Mouse (Mus musculus) retina, postnatal 7 days (tissue): ENCODE measurements around the gene Pheta1.
A peak's percentile ranks its signal among the peaks of the same experiment; 100 is the strongest.

Experiments used
- DNase-seq: peaks from one replicate; pipeline ENCODE4 v3.0.0-alpha.2; 2012; ENCODE audit warnings: low read depth, low spot score

Gene Pheta1

DNA sequence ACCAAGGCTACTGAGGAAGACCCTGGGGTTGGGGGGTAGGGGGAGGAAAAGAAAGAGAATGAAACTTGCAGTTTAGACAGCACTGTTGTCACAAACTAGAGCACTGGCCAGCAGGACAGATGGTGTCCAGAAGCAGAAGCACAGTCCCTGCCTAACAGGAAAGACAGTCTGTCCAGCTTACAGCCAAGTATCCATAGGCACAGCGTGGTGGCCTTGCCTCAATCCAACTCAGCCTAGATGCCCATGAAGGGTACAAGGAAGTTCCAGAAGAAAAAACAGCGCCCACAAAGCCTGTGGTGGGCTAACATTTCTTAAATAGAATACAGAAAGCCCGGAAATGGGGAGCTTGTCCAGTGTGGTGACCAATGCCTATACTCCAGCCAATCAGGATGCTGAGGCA is 23.2 kb upstream of the Pheta1 start:
- DNase-seq: no peak

DNA sequence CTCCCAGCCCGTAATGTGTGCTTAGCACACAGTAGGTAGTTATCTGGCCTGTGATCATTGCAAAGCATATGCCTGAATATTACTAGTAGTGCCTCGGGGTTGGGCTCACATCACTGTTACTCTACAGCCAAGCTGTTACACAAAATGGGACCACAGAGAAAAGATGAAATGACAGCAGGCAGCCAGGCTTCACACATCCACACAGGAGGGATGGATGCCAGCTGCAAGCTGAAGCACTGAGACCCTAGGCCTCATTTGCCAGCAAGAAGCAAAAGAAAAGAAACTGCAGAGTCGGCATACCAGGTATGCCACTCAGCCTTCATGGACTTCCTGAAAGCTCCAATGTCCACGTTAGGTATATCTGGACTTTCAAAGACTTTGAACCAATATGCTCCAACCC is 20.9 kb upstream of the Pheta1 start:
- DNase-seq: no peak

DNA sequence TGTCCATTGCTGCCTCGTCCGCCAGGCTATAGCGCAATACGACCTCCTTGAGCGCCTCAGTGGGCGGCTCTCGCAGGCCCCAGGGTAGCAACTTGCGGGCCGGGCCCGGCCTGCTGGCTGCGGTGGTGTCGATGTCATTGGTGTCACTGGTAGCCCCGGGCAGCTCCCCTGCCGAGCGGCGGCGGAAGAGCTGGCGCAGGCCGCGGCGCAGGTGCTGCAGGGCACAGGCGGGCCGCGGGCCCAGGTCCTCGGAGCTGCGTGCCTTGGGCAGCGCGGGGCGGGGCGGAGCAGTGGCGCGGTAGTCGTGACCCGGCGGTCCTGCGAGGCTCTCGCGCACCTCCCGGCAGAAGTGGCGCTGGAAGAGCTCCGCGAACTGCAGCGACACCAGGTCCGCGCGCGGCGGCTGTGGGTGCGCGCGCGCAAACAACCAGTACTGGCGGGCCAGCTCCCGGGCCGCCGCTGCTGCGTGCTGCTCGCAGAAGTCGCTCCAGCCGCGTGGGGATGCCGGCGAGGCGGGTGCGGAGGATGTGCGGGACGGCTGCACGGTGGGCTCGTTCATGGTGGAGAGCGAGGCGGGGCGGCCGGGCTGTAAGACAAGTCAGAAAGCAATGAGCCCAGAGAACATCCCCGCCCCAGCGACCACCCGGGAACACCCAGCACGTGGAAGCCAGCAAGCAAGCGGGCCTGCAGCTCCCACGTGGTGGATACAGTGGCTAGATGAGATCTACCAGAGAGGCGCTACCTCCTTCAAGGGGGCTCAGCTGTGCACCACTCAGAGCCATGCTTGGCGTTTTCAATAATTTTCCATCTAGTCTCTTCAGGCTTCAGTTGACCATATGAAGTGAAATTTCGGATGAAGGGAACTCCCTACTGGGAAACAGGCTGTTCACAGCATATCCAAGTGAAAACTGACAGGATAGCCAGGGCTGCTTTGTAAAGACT is 20.0 kb upstream of the Pheta1 start:
- peak; percentile 45 for DNase-seq

DNA sequence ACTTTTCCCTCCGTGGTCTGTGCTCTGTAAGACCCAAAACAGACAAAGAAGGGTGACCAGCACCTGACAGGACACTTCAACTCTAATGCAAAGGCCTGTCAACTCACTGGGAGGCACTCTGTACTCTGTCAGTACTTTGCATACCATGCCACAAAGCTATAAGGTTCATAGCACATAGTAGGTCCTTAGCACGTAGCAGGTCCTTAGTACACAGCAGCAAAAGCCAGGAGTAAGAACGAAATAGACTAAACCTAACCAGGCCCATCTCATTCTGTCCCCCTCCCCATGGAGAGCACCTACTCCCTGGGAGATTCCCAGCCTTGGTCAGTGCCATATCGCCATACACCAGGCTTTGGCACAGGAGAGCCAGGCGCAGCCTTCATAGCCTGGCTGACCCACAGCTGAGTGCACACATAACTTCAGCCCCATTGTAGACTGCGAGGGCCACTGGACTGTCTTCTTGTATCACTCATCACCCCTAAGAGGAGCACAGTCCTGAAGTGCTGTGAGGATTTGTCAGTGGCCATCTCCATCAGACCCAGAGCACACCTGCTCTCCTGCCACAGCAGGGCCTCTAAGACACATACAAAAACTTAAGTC is 17.7 kb upstream of the Pheta1 start:
- DNase-seq: no peak

DNA sequence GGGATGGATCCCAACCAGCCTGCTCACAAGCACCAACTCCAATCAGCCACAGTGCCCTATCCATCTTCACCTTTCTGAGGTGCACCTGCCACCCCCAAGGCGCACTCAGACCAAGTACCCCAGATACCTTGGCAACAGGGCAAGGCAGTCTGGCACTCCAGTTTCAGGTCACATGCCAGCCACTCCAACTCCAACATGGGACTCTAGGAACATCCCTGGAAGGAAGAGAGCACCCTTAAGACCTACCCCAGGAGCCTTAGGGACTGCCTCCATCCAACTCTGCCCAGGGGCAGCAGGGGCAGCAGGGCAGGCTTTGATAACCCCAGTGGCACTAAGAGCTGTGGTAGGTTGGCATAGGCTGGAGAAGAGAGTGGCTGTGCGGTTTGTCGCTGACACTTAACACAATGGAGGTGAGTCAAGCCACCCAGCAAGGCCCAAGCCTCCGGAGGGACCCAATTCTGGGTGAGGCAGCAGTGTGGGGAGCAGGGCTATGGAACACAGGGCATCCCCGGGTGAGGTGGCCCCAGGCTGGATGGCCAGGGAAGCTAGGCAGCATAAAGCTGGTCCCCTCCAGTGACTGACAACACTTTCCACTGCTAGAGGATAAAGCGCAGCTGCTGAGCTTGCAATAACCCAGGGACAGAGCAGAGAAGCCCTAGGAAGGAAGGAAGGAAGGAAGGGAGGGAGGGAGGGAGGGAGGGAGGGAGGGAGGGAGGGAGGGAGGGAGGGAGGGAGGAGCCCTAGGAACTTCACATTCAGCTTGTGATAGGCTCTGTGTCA is 16.2 kb upstream of the Pheta1 start:
- no peak for DNase-seq

DNA sequence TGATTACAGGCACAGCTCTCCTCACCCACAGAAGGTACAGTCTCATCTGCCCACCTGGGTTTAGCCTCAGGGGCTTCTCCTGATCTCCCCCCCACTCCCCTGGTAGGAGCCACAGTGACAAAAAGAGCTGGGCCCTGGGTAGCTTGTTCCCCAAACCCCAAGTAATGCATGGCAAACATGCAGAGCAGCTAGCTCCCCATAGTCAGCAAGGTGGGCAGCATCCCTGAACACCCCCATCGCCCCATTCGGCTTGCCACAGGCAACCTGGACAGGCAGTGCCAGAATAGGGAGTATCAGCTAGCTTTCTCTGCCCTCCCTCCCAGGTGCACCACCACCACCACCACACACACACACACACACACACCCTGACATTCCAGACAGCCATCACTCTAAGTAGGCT is 15.6 kb upstream of the Pheta1 start:
- DNase-seq: no peak

DNA sequence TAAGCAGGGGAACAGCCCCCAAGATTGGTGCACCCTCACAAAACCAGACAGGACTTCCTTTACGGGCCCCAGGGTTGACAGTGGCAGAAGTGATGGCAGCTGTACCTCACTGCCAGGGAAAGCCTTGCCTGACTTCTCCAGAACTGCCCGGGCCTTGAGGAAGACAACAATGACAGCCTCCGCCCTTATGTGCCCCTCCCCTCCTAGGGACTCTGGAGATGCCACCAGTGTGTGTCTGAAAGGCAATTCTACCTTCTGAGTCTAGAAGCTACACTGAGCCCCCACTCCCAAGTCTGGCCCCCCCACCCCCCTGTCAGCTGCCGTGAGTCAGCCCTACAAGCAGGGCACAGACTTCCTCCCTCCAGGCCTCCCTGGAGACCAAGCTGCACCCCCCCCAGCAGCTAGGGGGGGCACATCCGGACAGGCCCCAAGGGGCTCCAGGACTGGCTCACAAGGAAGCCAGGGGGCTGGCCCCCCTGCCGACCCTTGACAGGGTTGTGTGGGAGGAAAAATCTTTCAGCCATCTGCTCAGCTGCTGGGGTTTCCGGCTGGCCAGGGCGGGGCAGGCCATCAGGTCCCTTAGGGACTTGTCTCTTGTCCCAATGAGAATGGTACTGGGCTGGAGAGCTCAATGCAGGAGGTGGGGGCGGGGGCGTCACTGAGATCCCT is 15.1 kb upstream of the Pheta1 start:
- no peak for DNase-seq

DNA sequence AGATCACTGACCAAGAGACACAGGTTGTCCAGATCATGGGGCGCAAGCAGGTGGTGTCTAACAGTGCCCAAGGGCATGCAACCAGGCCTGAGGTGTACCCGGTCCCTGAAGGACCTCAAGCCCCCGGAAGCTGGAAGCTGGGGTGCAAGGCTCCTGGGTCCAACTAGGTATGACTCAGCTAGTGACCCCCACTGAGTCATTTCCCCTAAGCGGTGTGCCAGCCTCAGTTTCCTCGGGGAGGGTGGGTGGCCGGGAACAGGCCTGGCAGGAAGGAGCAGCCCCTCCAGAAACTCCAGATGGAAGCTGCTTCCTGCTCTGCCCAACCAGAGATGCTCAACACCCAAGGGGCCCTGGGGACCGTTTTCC is 14.6 kb upstream of the Pheta1 start:
- no peak for DNase-seq

DNA sequence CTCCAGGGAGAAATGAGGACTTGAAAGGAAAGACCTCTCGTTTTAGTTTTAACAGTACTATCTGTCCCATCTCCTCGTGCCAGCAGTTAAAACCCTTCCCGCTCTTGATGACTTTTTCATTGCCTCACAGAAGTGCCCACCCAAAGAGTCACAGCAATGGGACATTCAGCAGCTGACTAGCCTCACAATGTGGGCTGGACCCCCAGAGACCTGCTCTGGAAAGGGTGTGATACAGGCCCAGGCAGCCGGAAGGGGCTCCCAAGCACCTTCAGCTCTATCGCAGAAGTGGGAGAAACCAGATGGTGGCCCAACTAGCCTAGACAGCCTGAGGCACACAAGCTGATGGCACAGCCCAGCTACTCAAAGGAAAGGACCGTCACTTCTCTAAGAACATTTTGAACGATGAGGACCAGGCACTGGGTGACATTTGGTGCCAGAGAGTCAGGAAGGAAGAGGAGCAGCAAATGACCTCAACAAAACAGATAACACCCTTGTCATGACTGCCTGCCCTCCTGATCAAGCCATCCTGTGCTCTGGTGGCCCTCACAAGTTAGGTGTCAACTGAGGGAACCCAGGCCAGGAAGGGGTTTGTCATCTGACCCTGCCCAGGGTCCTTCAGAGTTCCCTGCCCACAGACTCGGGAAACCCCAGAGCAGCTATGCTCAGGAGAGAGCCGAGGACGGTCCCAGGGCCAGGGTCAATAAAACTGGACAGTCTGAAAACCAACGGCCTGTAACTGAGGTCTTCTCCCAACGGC is 13.6 kb upstream of the Pheta1 start:
- DNase-seq: no peak

DNA sequence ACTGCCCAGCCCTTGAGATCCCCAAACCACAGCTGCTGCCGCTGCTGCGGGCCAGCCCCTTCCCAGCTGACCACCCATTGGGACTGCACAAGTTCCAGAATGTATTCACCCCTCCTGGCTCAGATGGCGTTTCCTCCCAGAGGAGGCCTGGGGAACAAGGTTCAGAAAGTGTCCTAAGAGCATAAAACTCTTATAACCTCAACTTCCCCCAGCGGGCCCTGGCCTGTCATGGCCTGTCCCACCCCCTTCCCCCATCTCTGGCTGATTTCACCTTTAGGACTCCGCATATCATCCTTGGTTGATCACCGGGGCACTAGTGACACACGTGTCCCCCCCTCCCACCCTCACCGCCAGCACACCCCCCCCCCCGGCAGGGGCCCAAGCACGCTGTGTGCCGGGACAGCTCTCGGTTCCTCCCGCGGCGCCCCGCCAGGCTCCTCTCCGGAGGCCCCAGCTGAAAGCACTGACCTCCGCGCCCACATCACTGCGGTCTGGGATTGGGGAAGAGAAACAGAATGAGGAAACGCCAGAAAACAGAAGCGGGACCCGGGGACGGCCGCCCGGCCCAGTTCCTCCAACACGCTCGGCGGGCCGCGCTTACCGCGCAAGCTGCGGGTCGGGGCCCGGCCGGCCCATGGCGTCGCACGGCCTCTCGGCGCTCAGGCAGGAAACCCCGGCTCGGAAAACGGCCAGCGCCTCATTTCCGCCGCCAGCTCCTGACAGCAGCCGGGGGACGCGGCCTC is 12.7 kb upstream of the Pheta1 start:
- no peak for DNase-seq

DNA sequence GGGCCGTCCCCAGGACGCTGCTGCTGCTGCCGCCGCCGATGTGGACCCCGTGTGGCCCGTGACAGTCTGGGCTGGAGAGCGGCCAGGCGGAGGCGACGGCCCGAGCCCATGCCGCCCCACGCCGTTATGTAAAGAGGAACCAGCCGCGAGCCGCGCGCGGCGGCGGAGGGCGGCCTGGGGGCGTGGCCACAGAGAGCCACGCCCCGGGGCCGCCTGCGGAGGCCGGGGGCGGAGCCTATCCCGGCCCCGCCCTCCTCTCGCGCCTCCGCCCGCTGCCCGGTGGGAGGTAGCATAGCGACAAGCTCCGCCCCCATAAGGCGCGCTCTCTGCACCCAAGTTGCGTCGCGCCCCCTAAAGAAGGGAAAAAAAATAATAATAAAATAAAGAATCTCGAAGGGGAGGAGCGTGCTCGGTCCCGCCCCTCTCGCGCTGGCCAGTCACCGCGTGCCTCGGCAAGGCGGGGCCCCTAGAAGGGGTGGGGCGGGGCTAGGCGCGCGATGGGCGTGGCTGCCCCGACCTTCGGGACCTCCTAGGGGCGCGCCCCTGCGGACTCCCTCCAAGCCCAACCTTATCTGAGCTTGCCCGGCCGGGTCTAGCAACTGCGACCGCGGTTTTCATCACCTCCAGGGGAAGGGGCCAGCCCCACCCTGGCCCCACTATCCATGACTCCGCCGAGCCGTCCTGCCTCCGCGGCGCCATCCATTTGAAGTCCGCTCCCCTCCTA is 11.9 kb upstream of the Pheta1 start:
- peak; percentile 65 for DNase-seq

DNA sequence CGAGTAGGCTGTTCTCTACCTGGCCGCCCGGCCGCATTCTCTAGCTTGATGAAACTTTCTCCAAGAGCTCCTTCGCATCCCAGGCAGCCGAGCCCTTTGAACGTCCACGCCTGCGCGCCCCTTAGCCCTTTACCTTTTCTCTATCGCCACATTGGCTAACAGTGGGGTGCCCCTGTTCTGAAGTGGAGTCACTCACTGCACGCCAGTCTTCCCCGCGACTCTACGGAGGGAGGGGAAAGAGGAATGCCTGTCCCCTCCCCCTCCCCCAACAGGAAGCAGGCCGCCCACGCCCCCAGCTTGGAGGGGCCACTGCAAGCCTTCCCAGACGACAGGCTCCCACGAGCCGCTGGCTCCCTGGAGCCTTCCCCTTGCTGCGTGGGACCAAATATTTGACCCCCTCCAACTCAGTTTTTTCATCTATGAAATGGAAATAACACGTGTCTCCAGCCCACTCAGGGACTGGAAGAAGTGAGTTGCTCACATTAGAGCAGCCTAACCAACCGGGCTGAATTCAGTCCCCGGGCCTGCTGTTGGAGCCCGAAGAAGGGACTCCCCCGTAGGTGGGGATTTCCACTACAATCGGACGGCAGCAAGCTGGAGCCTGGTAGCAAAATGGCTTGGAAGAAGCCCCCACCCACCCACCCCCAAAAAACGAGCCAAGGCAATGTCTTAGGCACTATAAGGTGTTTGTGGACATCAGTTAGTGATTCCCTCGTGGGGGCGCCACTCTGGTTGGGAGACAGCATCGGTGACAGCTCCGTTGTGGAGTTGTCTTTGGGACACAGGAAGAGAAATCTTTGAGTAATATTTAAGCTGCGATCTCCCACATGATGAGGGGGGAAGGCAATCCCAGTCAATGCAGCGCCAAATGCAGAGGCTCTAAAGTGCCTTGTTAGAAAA is 11.1 kb upstream of the Pheta1 start, which contains the start of gene Sh2b3:
Gene Sh2b3, minus strand, starts transcription at position 206 of the 900 bp plus-strand sequence.
- DNase-seq: no peak

DNA sequence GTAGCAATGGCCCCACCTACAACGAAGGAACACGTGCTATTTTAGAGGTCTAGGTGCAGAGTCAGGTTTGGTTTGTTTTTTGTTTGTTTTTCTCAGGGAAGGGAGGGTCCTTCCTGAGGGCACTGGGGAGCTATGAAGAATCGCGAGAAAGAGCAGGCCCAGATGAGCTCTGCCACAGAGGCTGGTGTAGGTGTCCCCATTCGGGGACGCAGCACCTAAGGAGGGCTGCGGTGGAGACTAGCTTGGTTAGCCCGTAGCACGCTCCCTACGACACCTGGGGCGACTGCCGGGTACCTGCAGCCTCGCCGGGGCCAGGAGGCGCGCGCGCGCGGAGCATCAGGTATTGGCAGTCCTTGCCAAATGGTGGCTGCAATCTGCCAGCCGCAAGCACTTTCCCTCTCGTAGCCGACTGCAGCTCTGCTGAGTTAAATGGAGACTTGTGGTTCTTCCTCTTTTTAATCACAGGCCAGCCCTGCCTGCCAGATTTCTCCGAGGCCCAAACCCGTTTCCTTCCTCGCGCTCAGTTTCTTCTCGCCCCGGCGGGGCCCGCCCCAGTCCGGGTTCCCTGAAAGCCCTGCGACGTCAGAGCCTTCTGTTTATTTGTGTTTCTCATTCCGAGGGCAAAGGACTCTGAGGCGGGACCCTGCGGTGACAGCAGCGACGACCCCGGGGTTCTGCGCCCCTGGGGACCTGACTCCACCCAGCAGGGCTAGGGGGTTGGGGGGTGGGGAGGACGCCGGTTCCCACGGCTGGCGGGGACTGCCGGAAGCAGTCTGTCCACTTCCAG is 10.2 kb upstream of the Pheta1 start:
- no peak for DNase-seq

DNA sequence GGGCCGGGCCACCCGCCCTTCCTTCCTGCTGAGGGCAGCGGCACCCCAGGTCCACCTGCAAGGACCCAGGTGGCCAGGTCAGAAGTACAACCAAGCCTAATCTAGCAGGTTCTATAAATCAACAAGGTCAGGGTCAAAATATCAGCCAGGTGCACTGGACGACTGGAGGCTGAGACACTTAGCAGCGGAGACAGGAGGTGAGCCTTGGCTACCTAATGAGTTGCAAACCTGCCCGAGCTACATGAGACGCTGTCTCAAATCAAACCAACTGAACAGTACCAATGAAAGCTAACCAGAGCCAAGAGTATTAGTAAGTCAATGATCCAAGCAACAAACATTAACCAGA is 9.7 kb upstream of the Pheta1 start:
- DNase-seq: no peak

DNA sequence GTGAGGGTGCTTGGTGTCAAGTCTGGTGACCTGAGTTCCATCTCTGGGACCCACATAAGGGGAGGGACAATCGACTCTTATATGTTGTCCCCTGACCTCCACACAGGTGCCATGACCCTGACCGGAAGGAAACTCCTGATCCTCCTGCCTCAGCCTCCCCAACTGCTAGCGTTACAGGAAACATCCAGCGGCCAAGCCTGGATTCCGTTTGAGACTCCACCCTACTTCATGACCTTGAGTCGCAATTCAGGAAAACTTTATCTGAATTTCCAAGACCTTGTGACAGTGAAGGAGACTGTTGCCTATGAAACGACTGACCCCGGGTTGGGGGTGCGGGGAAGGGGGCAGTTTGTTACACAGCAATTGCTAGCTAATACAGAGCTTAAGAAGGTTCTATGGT is 7.3 kb upstream of the Pheta1 start:
- no peak for DNase-seq

DNA sequence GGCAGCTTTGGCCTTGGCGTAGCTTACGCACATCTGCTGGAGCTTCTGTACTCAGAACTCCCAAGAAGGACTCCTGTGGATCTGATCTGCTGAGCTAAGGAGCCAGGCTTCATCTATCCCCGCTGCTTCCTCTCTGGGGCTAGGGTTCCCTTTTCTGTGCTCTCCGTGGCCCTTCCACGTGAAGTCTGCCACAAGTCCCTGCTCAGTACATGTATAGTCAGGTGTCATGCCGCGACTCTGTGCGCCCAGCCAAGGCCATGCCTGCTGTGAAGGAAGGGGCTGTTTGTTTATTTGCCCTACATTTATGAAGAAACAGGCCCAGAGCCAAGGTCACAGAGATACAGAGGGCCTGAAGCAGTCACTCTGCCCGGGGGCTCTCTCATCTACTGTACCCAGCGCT is 6.8 kb upstream of the Pheta1 start:
- no peak for DNase-seq

DNA sequence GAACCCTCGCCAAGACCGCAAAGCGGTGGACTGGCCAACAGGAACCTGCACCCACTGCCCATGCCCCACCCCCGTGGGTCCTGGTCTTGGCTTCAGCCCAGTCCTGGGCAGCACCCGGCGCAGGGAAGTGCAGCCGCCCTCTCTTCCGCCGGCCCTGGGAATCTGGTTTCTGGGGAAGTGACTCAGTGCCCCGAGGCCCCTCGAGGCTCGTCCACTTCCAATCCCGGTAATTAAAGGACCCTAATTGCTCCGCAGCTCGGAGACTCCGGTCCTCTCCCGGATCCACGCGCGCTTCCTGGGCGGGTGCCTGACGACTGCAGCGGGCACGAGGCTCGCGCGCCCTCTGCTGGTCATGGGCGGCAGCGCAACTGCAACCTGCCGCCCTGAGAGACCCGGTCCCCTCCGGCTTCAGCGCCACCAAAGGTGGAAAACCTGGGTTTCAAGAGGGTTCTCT is 6.1 kb upstream of the Pheta1 start:
- DNase-seq: peak; percentile 70
